Mouse (Mus musculus): ENCODE data around the gene Exoc7.
"Not testable (repeated sequence)": the region's sequence is repeated elsewhere in the genome, so short reads cannot be mapped to it uniquely, and the experiment has no call there.

DNA sequence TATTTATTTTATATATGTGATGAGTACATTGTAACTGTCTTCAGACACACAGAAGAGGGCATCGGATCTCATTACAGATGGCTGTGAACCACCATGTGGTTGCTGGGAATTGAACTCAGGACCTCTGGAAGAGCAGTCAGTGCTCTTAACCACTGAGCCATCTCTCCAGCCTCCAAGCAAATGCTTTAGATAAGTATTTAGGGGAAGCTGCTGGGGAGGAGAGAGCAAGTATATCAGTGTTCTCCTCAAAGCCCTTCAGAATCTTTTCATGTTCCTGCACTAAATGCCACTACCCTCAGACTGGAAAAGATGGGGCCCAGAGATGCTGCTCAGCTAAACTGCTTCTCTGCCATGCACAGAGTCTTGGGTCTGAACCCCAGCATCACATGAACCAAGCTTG is 29.8 kb downstream of the Exoc7 start:
- not testable (repeated sequence) for TF ChIP-seq POLR2A (IDR thresholded peaks at IDR 0.05; ENCODE audit: borderline replicate concordance, insufficient read depth, low read length); CTCF (IDR thresholded peaks at IDR 0.05; ENCODE audit: borderline replicate concordance, insufficient read depth, low read depth, low read length)

Data from cerebellum, adult 2 months (tissue).